Mouse (Mus musculus) forebrain, embryonic 16.5 days (tissue): ENCODE results near the gene Gm20388. TPM values are rescaled to one million over a fixed set of nuclear protein-coding genes. Genes with fewer than 3 reads are reported as not detected.

ENCODE experiments used
- ATAC-seq: fragments of 200-750 bp; cut with Nextera tagmentation; 2 replicates; pipeline ENCODE4 v1.8.0; 2017; ENCODE audit warnings: mild to moderate bottlenecking, moderate library complexity
- H3K27ac ChIP-seq: fragments of 300-500 bp; sonication (generic); 2 replicates; pipeline ENCODE4 v1.5.1; 2014; ENCODE audit warnings: low read length, control low read depth
- H3K27me3 ChIP-seq: fragments of 300-500 bp; sonication (generic); replicated peaks from 2 replicates; pipeline ENCODE4 v1.6.1; 2014; ENCODE audit warnings: low read length; ENCODE audit not compliant: control insufficient read depth, insufficient read depth
- H3K36me3 ChIP-seq: fragments of 300-500 bp; sonication (generic); 2 replicates; pipeline ENCODE4 v1.6.1; 2014; ENCODE audit not compliant: control insufficient read depth, insufficient read depth
- H3K4me1 ChIP-seq: fragments of 300-500 bp; sonication (generic); replicated peaks from 2 replicates; pipeline ENCODE4 v1.6.1; 2014; ENCODE audit warnings: low read length; ENCODE audit not compliant: control insufficient read depth, insufficient read depth
- H3K4me2 ChIP-seq: fragments of 300-500 bp; sonication (generic); 2 replicates; pipeline ENCODE4 v1.6.1; 2014; ENCODE audit warnings: mild to moderate bottlenecking, low read length, control low read depth
- H3K4me3 ChIP-seq: fragments of 300-500 bp; sonication (generic); replicated peaks from 2 replicates; pipeline ENCODE4 v1.5.1; 2014; ENCODE audit warnings: mild to moderate bottlenecking, low read length, control low read depth
- H3K9ac ChIP-seq: fragments of 300-500 bp; sonication (generic); replicated peaks from 2 replicates; pipeline ENCODE4 v1.6.1; 2014; ENCODE audit warnings: low read depth, low read length, control low read depth
- H3K9me3 ChIP-seq: fragments of 300-500 bp; sonication (generic); 2 replicates; pipeline ENCODE4 v1.6.1; 2016; ENCODE audit warnings: low read length; ENCODE audit not compliant: control insufficient read depth
- WGBS: fragments of 180-500 bp; shearing (Covaris S2); extraction: QIAGEN DNeasy Blood & Tissue Kit; methylation state at CpG from one replicate; pipeline ENCODE4 v1.1.7; 2014; 5-methylcytosine and 5-hydroxymethylcytosine counted together
- polyA plus RNA-seq: library from polyadenylated mRNA; unstranded; fragments of >200 nt; fragmentation: Nextera tagmentation; extraction: Ambion mirVana; gene quantifications from 2 replicates; pipeline ENCODE4 v1.2.1, GENCODE M21; 2015

Gm20388 gene
- polyA plus RNA-seq, 1 experiment from 2014 or later, result 4.7 TPM

DNA sequence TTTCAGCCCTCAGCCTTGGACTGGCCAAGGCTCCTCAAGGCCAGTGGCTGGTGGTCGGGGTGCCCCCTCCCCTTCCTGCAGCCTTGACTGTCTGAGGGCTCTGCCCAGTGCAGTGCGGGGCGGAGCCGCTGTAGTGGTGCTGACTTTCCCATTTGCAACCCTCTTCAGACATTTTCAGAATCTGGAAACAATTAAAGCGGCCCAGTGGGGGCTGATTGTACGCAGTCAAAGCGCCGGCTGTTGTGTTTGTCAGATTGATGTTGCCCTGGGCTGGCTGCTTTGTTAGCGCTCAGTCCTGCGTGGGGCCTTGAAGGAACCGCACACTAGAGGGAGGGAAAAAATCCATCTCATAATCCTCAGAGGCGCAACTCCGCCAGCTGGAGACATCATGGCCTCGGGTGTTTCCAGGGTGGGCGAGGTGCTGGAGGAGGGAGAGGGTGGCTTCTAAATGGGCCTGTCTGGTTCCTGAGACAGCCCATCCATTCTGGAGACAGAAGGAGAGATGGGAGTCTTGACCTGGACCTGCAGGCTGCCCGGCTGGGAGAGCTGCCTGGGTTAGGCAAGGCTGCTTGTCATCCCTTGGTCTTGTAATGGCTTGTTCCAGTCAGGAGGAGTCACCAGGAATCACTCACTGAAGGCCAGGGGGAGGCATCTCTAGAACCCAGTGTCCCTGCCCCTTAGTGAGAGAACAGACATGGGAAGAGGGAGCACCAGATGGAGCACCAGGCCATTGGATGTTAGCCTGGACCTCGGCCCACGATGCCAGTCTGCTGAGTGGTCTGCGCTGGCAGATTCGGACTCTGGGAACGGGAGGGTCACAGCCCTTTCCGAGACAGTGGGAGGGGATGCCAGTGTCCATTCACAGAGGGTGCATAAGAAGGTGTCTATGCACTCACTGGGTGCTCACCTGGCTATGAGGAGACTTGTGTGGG is 388.2 kb downstream of the Gm20388 start:
- Histone ChIP-seq H3K4me1 (peaks cover 68% of the 10 kb centered on the region), H3K9me3 (no peaks in the 10 kb centered on the region), H3K27me3 (no peaks in the 10 kb centered on the region), H3K36me3 (no peaks in the 10 kb centered on the region), H3K4me3 (no peak overlapping the region), H3K4me2 (no peak overlapping the region), H3K27ac (peak overlapping the region; percentile 65), H3K9ac (peak overlapping the region; percentile 42; the same call in 1 of the 2 replicates)
- 26% methylated on average over 22 of the region's 22 CpGs for WGBS
- ATAC-seq, result peak; percentile 30; the same call in 1 of the 2 replicates

DNA sequence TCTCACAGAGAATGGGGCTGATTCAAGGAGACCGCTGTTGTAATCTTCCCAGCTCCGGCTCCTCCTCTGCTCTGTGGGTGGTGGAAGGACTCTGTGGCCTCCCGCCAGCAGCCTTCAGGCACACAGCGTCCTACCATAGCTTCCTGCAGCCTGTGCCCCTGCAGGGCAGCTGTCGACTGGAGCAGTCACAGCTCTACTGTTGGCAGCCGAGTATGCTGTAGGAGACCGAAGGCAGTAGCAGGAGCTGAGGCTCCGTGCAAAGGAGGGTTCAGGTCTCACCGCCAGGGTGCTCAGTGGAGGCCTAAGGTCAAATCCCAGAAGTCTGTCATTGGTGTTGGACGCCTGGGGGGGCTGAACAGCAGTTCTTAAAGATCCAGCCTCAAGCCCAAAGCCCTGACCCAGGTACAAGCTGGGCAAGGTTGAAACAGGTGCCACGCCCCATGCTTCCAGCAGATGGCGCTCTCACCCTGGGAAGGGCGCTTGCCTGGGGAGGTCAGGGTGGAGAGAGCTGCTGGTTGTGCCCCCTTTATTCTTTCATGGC is 390.0 kb downstream of the Gm20388 start:
- Histone ChIP-seq H3K36me3 (no peaks in the 10 kb centered on the region), H3K27ac (peak overlapping the region; percentile 29), H3K9ac (peak overlapping the region; percentile 39; the same call in 1 of the 2 replicates), H3K4me2 (peak overlapping the region; percentile 3; the same call in 1 of the 2 replicates), H3K4me3 (no peak overlapping the region), H3K9me3 (no peaks in the 10 kb centered on the region), H3K27me3 (no peaks in the 10 kb centered on the region), H3K4me1 (peaks cover 62% of the 10 kb centered on the region)
- WGBS, result 4% methylated on average over 13 of the region's 13 CpGs
- peak; percentile 64 for ATAC-seq

DNA sequence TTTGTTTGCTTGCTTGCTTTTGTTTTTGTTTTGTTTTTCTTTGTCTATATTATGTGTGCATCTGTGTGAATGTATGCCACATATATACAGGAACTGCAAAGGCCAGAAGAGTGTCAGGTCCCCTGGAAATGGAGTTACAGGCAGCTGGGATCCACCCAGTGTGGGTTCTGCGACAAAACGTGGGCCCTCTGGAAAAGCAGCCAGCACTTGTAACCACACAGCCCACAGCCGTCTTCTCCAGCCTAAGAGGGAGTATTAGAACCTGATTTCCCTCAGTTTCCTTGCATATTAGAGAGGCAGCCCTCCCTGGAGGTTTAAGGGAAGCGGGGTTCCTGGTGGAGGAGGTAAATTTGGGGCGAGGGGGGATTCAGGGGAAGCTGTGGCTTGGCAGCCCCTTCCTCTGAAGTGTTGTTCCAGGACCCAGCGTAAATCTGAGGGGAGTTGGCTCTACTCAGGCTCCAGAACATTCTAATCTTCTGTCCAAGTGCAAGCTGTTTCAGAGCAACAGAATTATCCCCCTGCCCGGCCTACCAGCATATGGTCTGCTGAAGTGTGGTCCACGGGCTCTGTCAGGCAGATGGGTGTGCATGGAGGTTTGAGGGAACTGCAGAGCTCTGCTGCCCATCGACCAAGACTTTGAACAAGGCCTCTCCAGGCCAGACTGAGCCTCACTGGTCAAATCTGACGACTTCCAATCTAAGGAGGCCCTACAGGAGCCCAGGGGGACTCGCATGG is 392.5 kb downstream of the Gm20388 start:
- no peaks in the 10 kb centered on the region for H3K27me3 ChIP-seq
- H3K4me1 ChIP-seq, result peaks cover 59% of the 10 kb centered on the region
- WGBS, result 46% methylated on average over 11 of the region's 11 CpGs
- H3K9ac ChIP-seq, result no peak overlapping the region
- no peak for ATAC-seq
- no peaks in the 10 kb centered on the region for H3K9me3 ChIP-seq
- no peak overlapping the region for H3K4me2 ChIP-seq
- H3K36me3 ChIP-seq, result no peaks in the 10 kb centered on the region
- H3K4me3 ChIP-seq, result no peak overlapping the region
- peak overlapping the region; percentile 75 for H3K27ac ChIP-seq

DNA sequence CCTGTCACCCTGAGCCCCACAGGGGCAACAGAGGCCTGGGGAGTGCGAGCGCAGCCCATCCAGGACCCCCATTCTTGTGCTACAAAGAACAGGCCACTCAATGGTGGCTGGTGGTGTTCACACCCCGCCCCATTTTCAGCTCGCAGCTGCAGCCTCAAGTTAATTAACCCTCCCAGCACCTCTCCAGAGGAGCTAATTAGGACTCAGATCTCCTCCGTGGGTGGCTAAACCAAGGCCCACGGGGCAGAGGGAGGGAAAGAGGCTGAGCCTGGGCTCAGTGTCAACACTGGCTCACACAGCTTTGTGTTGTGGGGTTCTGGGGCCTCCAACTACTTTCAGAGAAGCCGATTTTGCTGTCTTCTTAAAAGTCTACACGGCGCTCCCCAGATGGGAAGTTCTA is 393.5 kb downstream of the Gm20388 start:
- peak; percentile 63 for ATAC-seq

DNA sequence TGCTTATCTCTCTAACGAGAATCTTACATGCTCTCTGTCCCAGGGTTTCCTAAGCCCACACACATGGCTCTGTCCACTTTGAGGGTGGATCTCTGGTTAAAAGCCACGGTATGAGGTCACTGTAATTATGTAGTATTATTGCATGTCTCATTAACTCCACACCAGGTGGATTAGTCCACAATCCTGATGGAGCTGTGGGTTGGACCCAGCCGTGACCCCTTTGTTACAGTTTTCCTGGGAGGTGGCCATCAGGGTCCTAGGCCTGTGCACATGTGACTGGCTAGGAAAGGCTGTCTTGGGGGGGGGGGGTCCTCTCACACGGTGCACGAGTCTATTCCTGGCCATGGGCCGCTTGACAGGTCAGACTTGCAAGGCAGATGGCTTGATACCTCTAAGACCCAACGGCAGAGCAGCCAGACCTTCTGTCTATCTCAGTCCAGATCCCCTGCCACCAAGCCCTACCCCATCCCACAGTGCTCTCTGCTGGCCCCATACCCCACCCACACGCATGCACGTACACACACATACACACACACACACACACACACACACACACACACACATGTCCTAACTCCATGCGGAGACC is 395.3 kb downstream of the Gm20388 start:
- Histone ChIP-seq H3K9ac (no peak overlapping the region), H3K27ac (no peak overlapping the region), H3K27me3 (no peaks in the 10 kb centered on the region), H3K4me2 (no peak overlapping the region), H3K4me1 (peaks cover 59% of the 10 kb centered on the region), H3K4me3 (no peak overlapping the region), H3K36me3 (no peaks in the 10 kb centered on the region), H3K9me3 (no peaks in the 10 kb centered on the region)
- 62% methylated on average over 10 of the region's 10 CpGs for WGBS
- ATAC-seq, result no peak

More for the DNA sequence above, 393.5 kb downstream of the Gm20388 start:
- Histone ChIP-seq H3K36me3 (no peaks in the 10 kb centered on the region), H3K4me3 (no peak overlapping the region), H3K27ac (peak overlapping the region; percentile 75), H3K9me3 (no peaks in the 10 kb centered on the region), H3K9ac (peak overlapping the region; percentile 36), H3K4me2 (no peak overlapping the region), H3K4me1 (peaks cover 59% of the 10 kb centered on the region), H3K27me3 (no peaks in the 10 kb centered on the region)
- 4% methylated on average over 9 of the region's 9 CpGs for WGBS

DNA sequence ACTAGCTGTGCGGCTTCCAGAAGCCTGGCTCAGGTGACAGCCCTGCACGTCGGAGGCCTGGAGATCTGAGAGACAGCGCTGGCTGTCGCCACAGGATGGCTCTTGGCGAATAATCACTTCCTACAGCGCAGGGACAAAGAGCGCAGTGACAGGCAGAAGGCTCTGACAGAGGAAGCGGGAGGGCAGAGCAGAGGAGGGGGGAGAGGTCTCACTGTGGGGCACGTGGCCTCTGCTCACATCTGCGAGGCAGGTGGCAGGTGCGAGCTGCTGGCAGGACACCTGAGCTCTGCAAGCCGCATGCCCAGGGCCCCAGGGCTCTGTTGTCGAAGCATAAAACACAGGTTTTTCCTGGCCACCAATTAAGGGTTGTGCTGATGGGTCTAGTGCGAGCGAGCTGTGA is 396.5 kb downstream of the Gm20388 start:
- peaks cover 54% of the 10 kb centered on the region for H3K4me1 ChIP-seq
- no peaks in the 10 kb centered on the region for H3K36me3 ChIP-seq
- peak overlapping the region; percentile 70 for H3K27ac ChIP-seq
- H3K4me2 ChIP-seq, result no peak overlapping the region
- H3K27me3 ChIP-seq, result no peaks in the 10 kb centered on the region
- H3K9me3 ChIP-seq, result no peaks in the 10 kb centered on the region
- peak; percentile 32 for ATAC-seq
- H3K4me3 ChIP-seq, result no peak overlapping the region
- H3K9ac ChIP-seq, result peak overlapping the region; percentile 30
- 5% methylated on average over 16 of the region's 16 CpGs for WGBS

DNA sequence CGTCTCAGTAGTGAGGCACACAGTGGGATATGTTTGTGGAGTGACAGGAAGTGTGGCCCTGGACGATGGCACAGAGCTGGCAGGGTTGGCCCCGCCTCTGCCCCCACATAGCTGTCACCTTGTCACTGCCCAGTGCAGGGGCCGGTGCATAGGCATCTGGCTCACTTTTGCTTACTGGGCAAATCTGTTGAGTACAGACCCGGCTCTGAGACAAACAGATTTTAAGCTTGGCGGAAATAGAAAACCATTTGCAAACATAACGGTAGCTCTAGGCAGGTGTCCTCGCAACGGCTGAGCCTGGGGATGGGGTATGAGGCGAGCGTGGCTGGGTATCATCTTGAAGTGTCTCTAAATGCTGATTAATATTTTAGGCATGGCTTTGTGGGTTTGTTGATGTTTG is 396.9 kb downstream of the Gm20388 start:
- no peak overlapping the region for H3K4me3 ChIP-seq
- no peak overlapping the region for H3K4me2 ChIP-seq
- H3K4me1 ChIP-seq, result peaks cover 54% of the 10 kb centered on the region
- H3K36me3 ChIP-seq, result no peaks in the 10 kb centered on the region
- peak overlapping the region; percentile 70 for H3K27ac ChIP-seq
- no peaks in the 10 kb centered on the region for H3K27me3 ChIP-seq
- no peaks in the 10 kb centered on the region for H3K9me3 ChIP-seq
- H3K9ac ChIP-seq, result no peak overlapping the region; the same call in 1 of the 2 replicates
- no peak for ATAC-seq
- WGBS, result 34% methylated on average over 11 of the region's 11 CpGs

DNA sequence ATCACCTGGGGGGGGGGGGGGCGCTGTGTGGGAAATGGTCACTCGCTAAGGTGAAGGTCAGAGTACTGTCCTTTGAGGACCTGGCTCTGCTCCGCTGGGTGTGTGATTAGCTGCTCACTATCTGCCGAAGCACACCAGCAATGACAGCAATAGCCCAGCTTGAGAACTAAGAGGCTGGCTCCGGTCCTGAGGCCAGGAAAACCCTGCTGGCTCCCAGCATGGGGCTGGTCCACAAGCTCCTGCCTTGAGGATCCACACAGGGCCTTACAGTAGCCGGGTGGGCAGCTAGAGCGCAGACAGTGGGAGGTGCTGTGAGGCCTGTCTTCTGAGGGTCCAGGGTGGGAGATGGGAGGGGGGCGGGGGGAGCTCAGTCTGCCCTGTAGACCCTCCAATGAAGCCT is 397.5 kb downstream of the Gm20388 start:
- H3K4me3 ChIP-seq, result no peak overlapping the region
- no peaks in the 10 kb centered on the region for H3K27me3 ChIP-seq
- WGBS, result 44% methylated on average over 8 of the region's 8 CpGs
- H3K27ac ChIP-seq, result peak overlapping the region; percentile 72
- no peaks in the 10 kb centered on the region for H3K36me3 ChIP-seq
- H3K9ac ChIP-seq, result peak overlapping the region; percentile 27
- no peaks in the 10 kb centered on the region for H3K9me3 ChIP-seq
- H3K4me2 ChIP-seq, result no peak overlapping the region
- ATAC-seq, result no peak
- H3K4me1 ChIP-seq, result peaks cover 51% of the 10 kb centered on the region

DNA sequence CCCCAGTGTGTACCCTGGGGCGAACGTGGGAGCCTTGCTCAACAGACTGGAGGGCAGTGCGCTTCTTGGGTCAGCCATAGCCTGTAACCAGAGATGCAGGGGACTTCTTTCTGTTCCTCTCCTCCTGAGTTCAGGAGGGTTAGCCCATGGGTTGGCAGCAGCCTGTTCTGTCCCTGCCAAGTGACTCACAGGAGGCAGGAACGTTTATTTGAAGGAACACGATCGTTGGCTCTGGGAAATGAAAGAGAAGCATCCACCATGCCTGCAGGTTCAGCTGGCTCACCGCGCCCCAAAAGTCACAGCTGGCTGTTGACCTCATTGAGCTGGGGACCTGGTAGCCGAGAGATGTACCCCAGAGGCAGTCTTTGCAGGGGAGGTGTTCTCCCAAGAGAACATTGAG is 397.9 kb downstream of the Gm20388 start:
- Histone ChIP-seq H3K4me3 (no peak overlapping the region), H3K36me3 (no peaks in the 10 kb centered on the region), H3K9me3 (no peaks in the 10 kb centered on the region), H3K9ac (peak overlapping the region; percentile 27; the same call in 1 of the 2 replicates), H3K4me2 (no peak overlapping the region), H3K27ac (peak overlapping the region; percentile 72), H3K27me3 (no peaks in the 10 kb centered on the region), H3K4me1 (peaks cover 47% of the 10 kb centered on the region)
- 31% methylated on average over 9 of the region's 9 CpGs for WGBS
- ATAC-seq, result no peak
